Mouse (Mus musculus) kidney, postnatal 4 days (tissue): ENCODE data around the gene Olfr857.
"Not testable (repeated sequence)": the region's sequence is repeated elsewhere in the genome, so short reads cannot be mapped to it uniquely, and the experiment has no call there.

ENCODE experiments used
- DNase-seq, 2 experiments: peaks; one replicate each; pipeline ENCODE4 v3.0.0; 2021; ENCODE audit warnings: mixed read lengths in 2 of 2

Gene Olfr857

GRCm38 (mm10) chr9:19709133-19709532 lies at the start of gene Olfr857:
Gene Olfr857, plus strand, starts transcription at chr9:19709433.
- no peak for DNase-seq

- no peak for DNase-seq
These were observed 19.0 kb upstream of the Olfr857 start for GRCm38 (mm10) chr9:19690281-19690680.

- no peak for DNase-seq
These were observed 17.8 kb upstream of the Olfr857 start for GRCm38 (mm10) chr9:19691426-19691825.

- DNase-seq, result no peak
These were observed 16.8 kb upstream of the Olfr857 start for GRCm38 (mm10) chr9:19692430-19692829.

GRCm38 (mm10) chr9:19694285-19694684 lies 14.9 kb upstream of the Olfr857 start:
- not testable (repeated sequence) for DNase-seq

- not testable (repeated sequence) for DNase-seq
These were observed 14.3 kb upstream of the Olfr857 start for GRCm38 (mm10) chr9:19694898-19695379.

GRCm38 (mm10) chr9:19704546-19704945 lies 4.7 kb upstream of the Olfr857 start:
- not testable (repeated sequence) for DNase-seq
